Mouse (Mus musculus) heart, embryonic 13.5 days (tissue): Measurements from ENCODE around the gene Zc3hav1l. TPM values are rescaled to one million over a fixed set of nuclear protein-coding genes. Genes with fewer than 3 reads are reported as not detected.

ENCODE experiments used
- ATAC-seq: fragments of 200-750 bp; cut with Nextera tagmentation; 2 replicates; pipeline ENCODE4 v1.8.0; 2017; ENCODE audit warnings: moderate TSS enrichment; ENCODE audit not compliant: insufficient number of reproducible peaks, low FRiP score, low TSS enrichment; ENCODE audit errors: extremely low read depth
- H3K27ac ChIP-seq: fragments of 300-500 bp; sonication (generic); replicated peaks from 2 replicates; pipeline ENCODE4 v1.5.1; 2015; ENCODE audit warnings: moderate library complexity, mild to moderate bottlenecking, inconsistent platforms
- H3K27me3 ChIP-seq: fragments of 300-500 bp; sonication (generic); replicated peaks from 2 replicates; pipeline ENCODE4 v1.6.1; 2015; ENCODE audit warnings: mild to moderate bottlenecking, inconsistent platforms
- H3K36me3 ChIP-seq: fragments of 300-500 bp; sonication (generic); 2 replicates; pipeline ENCODE4 v1.6.1; 2015; ENCODE audit warnings: mild to moderate bottlenecking, inconsistent platforms
- H3K4me1 ChIP-seq: fragments of 300-500 bp; sonication (generic); 2 replicates; pipeline ENCODE4 v1.6.1; 2015; ENCODE audit warnings: inconsistent platforms
- H3K4me2 ChIP-seq: fragments of 300-500 bp; sonication (generic); 2 replicates; pipeline ENCODE4 v1.6.1; 2015; ENCODE audit warnings: inconsistent platforms, mild to moderate bottlenecking, moderate library complexity
- H3K4me3 ChIP-seq: fragments of 300-500 bp; sonication (generic); 2 replicates; pipeline ENCODE4 v1.5.1; 2015; ENCODE audit warnings: moderate library complexity, mild to moderate bottlenecking, inconsistent platforms
- H3K9ac ChIP-seq: fragments of 300-500 bp; sonication (generic); 2 replicates; pipeline ENCODE4 v1.6.1; 2015; ENCODE audit warnings: inconsistent platforms, mild to moderate bottlenecking, moderate library complexity
- H3K9me3 ChIP-seq: fragments of 300-500 bp; sonication (generic); 2 replicates; pipeline ENCODE4 v1.6.1; 2016; ENCODE audit warnings: inconsistent platforms
- WGBS: fragments of 180-500 bp; shearing (Covaris S2); methylation state at CpG from one replicate; pipeline ENCODE4 v1.1.7; 2015; ENCODE audit warnings: mixed read lengths; 5-methylcytosine and 5-hydroxymethylcytosine counted together
- polyA plus RNA-seq: library from polyadenylated mRNA; unstranded; fragments of >200 nt; fragmentation: Nextera tagmentation; extraction: Ambion mirVana; gene quantifications from 2 replicates; pipeline ENCODE4 v1.2.1, GENCODE M21; 2015

Gene Zc3hav1l
- polyA plus RNA-seq, 1 experiment from 2014 or later, result 8.0 TPM

- no peak overlapping the region for H3K4me3 ChIP-seq
- no peaks in the 10 kb centered on the region for H3K27me3 ChIP-seq
- 83% methylated on average over 6 of the region's 6 CpGs for WGBS
- H3K9ac ChIP-seq, result no peak overlapping the region
- no peak overlapping the region for H3K27ac ChIP-seq
- ATAC-seq, result no peak
- H3K4me2 ChIP-seq, result no peak overlapping the region
- no peaks in the 10 kb centered on the region for H3K4me1 ChIP-seq
- H3K9me3 ChIP-seq, result no peaks in the 10 kb centered on the region
- H3K36me3 ChIP-seq, result peaks cover 58% of the 10 kb centered on the region
Observed at GRCm38 (mm10) chr6:38335264-38335663, 36.2 kb upstream of the Zc3hav1l start.

- Histone ChIP-seq H3K36me3 (peaks cover 40% of the 10 kb centered on the region), H3K4me3 (no peak overlapping the region), H3K9ac (no peak overlapping the region), H3K4me2 (no peak overlapping the region), H3K27me3 (no peaks in the 10 kb centered on the region), H3K9me3 (no peaks in the 10 kb centered on the region), H3K4me1 (no peaks in the 10 kb centered on the region), H3K27ac (no peak overlapping the region)
- ATAC-seq, result no peak
- WGBS, result 44% methylated on average over 4 of the region's 4 CpGs
Observed at GRCm38 (mm10) chr6:38326596-38326995, 27.5 kb upstream of the Zc3hav1l start.

GRCm38 (mm10) chr6:38320621-38321020, 21.6 kb upstream of the Zc3hav1l start:
- Histone ChIP-seq H3K9ac (no peak overlapping the region), H3K36me3 (peaks cover 56% of the 10 kb centered on the region), H3K27me3 (no peaks in the 10 kb centered on the region), H3K4me2 (no peak overlapping the region), H3K27ac (no peak overlapping the region), H3K9me3 (no peaks in the 10 kb centered on the region), H3K4me3 (no peak overlapping the region), H3K4me1 (no peaks in the 10 kb centered on the region)
- ATAC-seq, result no peak
- WGBS, result 83% methylated on average over 9 of the region's 9 CpGs

GRCm38 (mm10) chr6:38316050-38316449, 17.0 kb upstream of the Zc3hav1l start:
- Histone ChIP-seq H3K36me3 (peaks cover 27% of the 10 kb centered on the region), H3K27me3 (no peaks in the 10 kb centered on the region), H3K27ac (peak overlapping the region; percentile 36; the same call in 1 of the 2 replicates), H3K4me1 (no peaks in the 10 kb centered on the region), H3K9me3 (no peaks in the 10 kb centered on the region), H3K4me2 (peak overlapping the region; percentile 44; the same call in 1 of the 2 replicates), H3K9ac (no peak overlapping the region), H3K4me3 (no peak overlapping the region)
- ATAC-seq, result peak; percentile 84
- 81% methylated on average over 4 of the region's 4 CpGs for WGBS

- no peaks in the 10 kb centered on the region for H3K27me3 ChIP-seq
- H3K4me1 ChIP-seq, result no peaks in the 10 kb centered on the region
- 0 out of 2 replicates have a peak, but pooled peaks cover 3% of the 10 kb centered on the region for H3K9me3 ChIP-seq
- H3K4me3 ChIP-seq, result no peak overlapping the region
- peaks cover 32% of the 10 kb centered on the region for H3K36me3 ChIP-seq
- H3K4me2 ChIP-seq, result no peak overlapping the region
- H3K9ac ChIP-seq, result no peak overlapping the region
- no peak for ATAC-seq
- H3K27ac ChIP-seq, result no peak overlapping the region
Observed at GRCm38 (mm10) chr6:38309741-38310140, 10.7 kb upstream of the Zc3hav1l start.

- 75% methylated on average over 3 of the region's 3 CpGs for whole genome bisulfite sequencing
- H3K9me3 ChIP-seq, result peaks cover 12% of the 10 kb centered on the region
- no peak overlapping the region for H3K9ac ChIP-seq
- no peak overlapping the region for H3K27ac ChIP-seq
- 0 out of 2 replicates have a peak, but pooled peaks cover under 1% of the 10 kb centered on the region for H3K4me1 ChIP-seq
- no peak for ATAC-seq
- no peak overlapping the region for H3K4me3 ChIP-seq
- H3K4me2 ChIP-seq, result no peak overlapping the region
- H3K36me3 ChIP-seq, result peaks cover 43% of the 10 kb centered on the region
- H3K27me3 ChIP-seq, result no peaks in the 10 kb centered on the region
Observed at GRCm38 (mm10) chr6:38304981-38305380, 5.9 kb upstream of the Zc3hav1l start.

GRCm38 (mm10) chr6:38298246-38298635, 818 bp downstream of the Zc3hav1l start:
- H3K36me3 ChIP-seq, result peaks cover 43% of the 10 kb centered on the region
- H3K9me3 ChIP-seq, result peaks cover 1% of the 10 kb centered on the region; the same call in 1 of the 2 replicates
- peak overlapping the region; percentile 98 for H3K27ac ChIP-seq
- ATAC-seq, result no peak
- H3K27me3 ChIP-seq, result no peaks in the 10 kb centered on the region
- WGBS, result under 1% methylated on average over 10 of the region's 10 CpGs
- peak overlapping the region; percentile 97 for H3K9ac ChIP-seq
- H3K4me2 ChIP-seq, result peak overlapping the region; percentile 69
- peak overlapping the region; percentile 90 for H3K4me3 ChIP-seq
- peaks cover 18% of the 10 kb centered on the region for H3K4me1 ChIP-seq

- WGBS, result 47% methylated on average over 12 of the region's 12 CpGs
- no peak for ATAC-seq
Observed at GRCm38 (mm10) chr6:38297580-38298245, 1.3 kb downstream of the Zc3hav1l start.

GRCm38 (mm10) chr6:38293708-38294107, 5.4 kb downstream of the Zc3hav1l start:
- Histone ChIP-seq H3K4me2 (no peak overlapping the region), H3K4me3 (no peak overlapping the region), H3K9ac (no peak overlapping the region), H3K36me3 (peaks cover 83% of the 10 kb centered on the region), H3K27ac (no peak overlapping the region), H3K27me3 (no peaks in the 10 kb centered on the region), H3K9me3 (no peaks in the 10 kb centered on the region), H3K4me1 (peaks cover 10% of the 10 kb centered on the region)
- no peak for ATAC-seq
- WGBS, result 70% methylated on average over 3 of the region's 3 CpGs

More at GRCm38 (mm10) chr6:38297580-38298245, 1.3 kb downstream of the Zc3hav1l start:
- Histone ChIP-seq H3K9ac (peak overlapping the region; percentile 97), H3K27ac (peak overlapping the region; percentile 98), H3K4me2 (peak overlapping the region; percentile 69), H3K27me3 (no peaks in the 10 kb centered on the region), H3K4me3 (peak overlapping the region; percentile 90), H3K9me3 (no peaks in the 10 kb centered on the region), H3K36me3 (peaks cover 44% of the 10 kb centered on the region), H3K4me1 (peaks cover 18% of the 10 kb centered on the region)

- 64% methylated on average over 11 of the region's 11 CpGs for WGBS
- Histone ChIP-seq H3K4me2 (no peak overlapping the region), H3K4me3 (no peak overlapping the region), H3K4me1 (peaks cover 8% of the 10 kb centered on the region), H3K9ac (no peak overlapping the region), H3K36me3 (peaks cover 90% of the 10 kb centered on the region), H3K27me3 (no peaks in the 10 kb centered on the region), H3K9me3 (no peaks in the 10 kb centered on the region), H3K27ac (no peak overlapping the region)
- no peak for ATAC-seq
Observed at GRCm38 (mm10) chr6:38292871-38293646, 6.0 kb downstream of the Zc3hav1l start.

GRCm38 (mm10) chr6:38284422-38284821, 14.6 kb downstream of the Zc3hav1l start:
- Histone ChIP-seq H3K36me3 (peaks cover 62% of the 10 kb centered on the region), H3K4me1 (no peaks in the 10 kb centered on the region), H3K27me3 (no peaks in the 10 kb centered on the region), H3K4me3 (no peak overlapping the region), H3K4me2 (no peak overlapping the region), H3K9me3 (peaks cover 21% of the 10 kb centered on the region), H3K27ac (no peak overlapping the region), H3K9ac (no peak overlapping the region)
- WGBS, result 94% methylated on average over 19 of the region's 19 CpGs
- ATAC-seq, result no peak
